ENCODE assay signal across 11 mouse cellular contexts in the genomic region with DNA sequence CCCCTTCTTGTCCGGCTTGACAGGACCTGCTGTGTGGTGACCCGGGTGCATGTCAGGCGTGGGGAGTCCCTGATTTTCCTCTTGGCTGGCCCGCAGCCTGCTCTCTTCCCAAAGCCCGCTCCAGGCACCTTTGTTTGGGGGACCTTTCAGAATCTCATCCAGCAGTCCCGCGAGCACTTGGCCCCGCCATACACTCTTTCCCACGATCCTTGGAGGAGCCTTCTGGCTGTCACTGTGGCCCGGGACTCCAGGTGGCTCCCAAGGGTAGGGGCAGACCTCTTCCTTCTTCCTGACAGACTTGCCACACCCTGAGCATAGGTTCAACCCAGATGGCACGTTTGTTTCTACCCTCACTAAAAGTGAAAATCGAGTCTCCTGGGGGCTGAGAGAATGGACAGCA. TPM values are rescaled to one million over a fixed set of nuclear protein-coding genes. Genes with fewer than 3 reads are reported as not detected.
DNase-seq lines count a peak whose midpoint lies in the region; ATAC-seq and TF ChIP-seq lines count a peak whose summit lies in the region.
"Had no signal": no experiment of that assay in that cellular context is flagged by ENCODE, and none has a peak within 500 bp of the region (broad histone marks: within the 10 kb centered on the region; RNA-seq: fewer than 3 reads in every experiment).

No protein-coding gene starts in this region.

- peaks cover 9% of the 10 kb centered on the region for H3K4me1 ChIP-seq in heart, embryonic 16.5 days (ENCODE audit: control insufficient read depth, insufficient read depth, low read length)
- peaks cover 14% of the 10 kb centered on the region for H3K4me1 ChIP-seq in thymus, adult 2 months (replicated peaks; ENCODE audit: control insufficient read depth, insufficient read depth, low read length)
- H3K4me1 ChIP-seq in hindbrain, embryonic 16.5 days (ENCODE audit: control insufficient read depth, insufficient read depth, low read depth, low read length) = peaks cover 9% of the 10 kb centered on the region
- H3K4me1 ChIP-seq in stomach, embryonic 14.5 days (ENCODE audit: control insufficient read depth, insufficient read depth, low read length) = peaks cover 1% of the 10 kb centered on the region; the same call in 1 of the 2 replicates

- peak overlapping the region; percentile 9; the same call in 1 of the 2 replicates for H3K4me2 ChIP-seq in heart, embryonic 16.5 days (ENCODE audit: low read depth, low read length)
- H3K4me2 ChIP-seq in hindbrain, embryonic 16.5 days (ENCODE audit: low read length) = peak overlapping the region; percentile 75; the same call in 1 of the 2 replicates
- H3K4me2 ChIP-seq in stomach, embryonic 14.5 days (replicated peaks; ENCODE audit: low read depth, low read length) = peak overlapping the region; percentile 77

- no peak for TF ChIP-seq POLR2A in thymus, adult 2 months (IDR thresholded peaks at IDR 0.05; ENCODE audit: control insufficient read depth, extremely low read depth, insufficient read depth, low read length, poor library complexity)

- no peaks in the 10 kb centered on the region for H3K36me3 ChIP-seq in heart, embryonic 16.5 days (ENCODE audit: control insufficient read depth, insufficient read depth)
- H3K36me3 ChIP-seq in thymus, adult 2 months (ENCODE audit: control insufficient read depth, insufficient read depth, low read length) = no peaks in the 10 kb centered on the region
- no peaks in the 10 kb centered on the region for H3K36me3 ChIP-seq in hindbrain, embryonic 16.5 days (ENCODE audit: control insufficient read depth, insufficient read depth, low read length)
- no peaks in the 10 kb centered on the region for H3K36me3 ChIP-seq in stomach, embryonic 14.5 days (ENCODE audit: control insufficient read depth, insufficient read depth, low read length)
- H3K36me3 ChIP-seq: liver, embryonic 15.5 days had no signal

- no peaks in the 10 kb centered on the region for H3K9me3 ChIP-seq in heart, embryonic 16.5 days (replicated peaks; ENCODE audit: control insufficient read depth, low read length)
- H3K9me3 ChIP-seq in hindbrain, embryonic 16.5 days (ENCODE audit: control insufficient read depth, low read length) = no peaks in the 10 kb centered on the region
- no peaks in the 10 kb centered on the region for H3K9me3 ChIP-seq in stomach, embryonic 14.5 days (ENCODE audit: control insufficient read depth, low read depth, low read length)
- H3K9me3 ChIP-seq: liver, embryonic 15.5 days had no signal

- peak overlapping the region; percentile 69 for H3K9ac ChIP-seq in heart, embryonic 16.5 days (ENCODE audit: low read length)
- H3K9ac ChIP-seq in hindbrain, embryonic 16.5 days (ENCODE audit: low read depth, low read length) = no peak overlapping the region
- H3K9ac ChIP-seq in stomach, embryonic 14.5 days (replicated peaks; ENCODE audit: low read depth, low read length) = peak overlapping the region; percentile 33; the same call in 1 of the 2 replicates
- H3K9ac ChIP-seq: liver, embryonic 15.5 days had no signal

- peaks cover 33% of the 10 kb centered on the region for H3K27me3 ChIP-seq in heart, embryonic 16.5 days (ENCODE audit: control insufficient read depth, insufficient read depth, low read length)
- H3K27me3 ChIP-seq in thymus, adult 2 months (ENCODE audit: control insufficient read depth, insufficient read depth, low read length) = no peaks in the 10 kb centered on the region
- peaks cover 29% of the 10 kb centered on the region for H3K27me3 ChIP-seq in hindbrain, embryonic 16.5 days (replicated peaks; ENCODE audit: control insufficient read depth, insufficient read depth, low read length)
- H3K27me3 ChIP-seq in stomach, embryonic 14.5 days (ENCODE audit: control insufficient read depth, insufficient read depth, low read length) = peaks cover 11% of the 10 kb centered on the region; the same call in 1 of the 2 replicates

- no peak for TF ChIP-seq CTCF in thymus, adult 2 months (IDR thresholded peaks at IDR 0.05; ENCODE audit: borderline replicate concordance, control insufficient read depth, extremely low read depth, insufficient read depth, low read length, poor library complexity)

- WGBS in heart, embryonic 16.5 days = 34% methylated on average over 12 of the region's 12 CpGs
- 41% methylated on average over 12 of the region's 12 CpGs for WGBS in thymus, adult 2 months
- 23% methylated on average over 12 of the region's 12 CpGs for WGBS in hindbrain, embryonic 16.5 days
- 34% methylated on average over 12 of the region's 12 CpGs for WGBS in stomach, embryonic 14.5 days

- H3K4me3 ChIP-seq in heart, embryonic 16.5 days (ENCODE audit: low read length) = peak overlapping the region; percentile 55
- no peak overlapping the region for H3K4me3 ChIP-seq in thymus, adult 2 months (ENCODE audit: control insufficient read depth, insufficient read depth, low read length)
- peak overlapping the region; percentile 48; the same call in 1 of the 2 replicates for H3K4me3 ChIP-seq in hindbrain, embryonic 16.5 days (ENCODE audit: low read length)
- H3K4me3 ChIP-seq in stomach, embryonic 14.5 days (ENCODE audit: low read depth, low read length) = peak overlapping the region; percentile 40

- DNase-seq in heart, adult 8-10 months (ENCODE audit: low spot score) = no peak
- peak; percentile 9 for DNase-seq in thymus, adult 2 months
- no peak for DNase-seq in thymus, postnatal 14 days
- no peak for DNase-seq in ovary, postnatal 10 days (ENCODE audit: low spot score)
- DNase-seq: cerebellum, adult 9-10 months; right cerebral cortex, postnatal 25 days had no signal

- H3K27ac ChIP-seq in heart, embryonic 16.5 days (ENCODE audit: low read length) = no peak overlapping the region; the same call in 1 of the 2 replicates
- no peak overlapping the region for H3K27ac ChIP-seq in thymus, adult 2 months (ENCODE audit: control insufficient read depth, insufficient read depth, low read length)
- H3K27ac ChIP-seq in hindbrain, embryonic 16.5 days (ENCODE audit: low read depth, low read length) = no peak overlapping the region
- H3K27ac ChIP-seq in stomach, embryonic 14.5 days (ENCODE audit: low read length) = no peak overlapping the region
- H3K27ac ChIP-seq: liver, embryonic 15.5 days had no signal

- no peak for ATAC-seq in heart, embryonic 16.5 days (replicated peaks; ENCODE audit: extremely low read depth, insufficient read depth, low FRiP score)
- ATAC-seq in hindbrain, embryonic 16.5 days = no peak
- no peak for ATAC-seq in stomach, embryonic 14.5 days (ENCODE audit: insufficient number of reproducible peaks, insufficient read depth, low FRiP score, low read depth)
- no peak for ATAC-seq in erythroblast, adult 5-6 weeks (replicated peaks; ENCODE audit: low FRiP score, poor library complexity, severe bottlenecking)

RNA-seq across cellular contexts. Expression of a gene that starts 1.0 kb away (rescaled TPM):
- 2.7 and 4.4 TPM in 2 replicates for polyA plus RNA-seq in heart, embryonic 16.5 days (2015; fragmentation: Nextera tagmentation; extraction: Ambion mirVana)
- total RNA-seq in heart, adult 8-10 months (2022) = 1 to 10 TPM; 2.3 to 3.1 (median 3.0) TPM
- polyA plus RNA-seq in thymus, adult 2 months (2012; rRNA removed) = 19.8 and 20.8 TPM in 2 replicates
- polyA plus RNA-seq in hindbrain, embryonic 16.5 days (2015; fragmentation: Nextera tagmentation; extraction: Ambion mirVana) = 1.8 and 2.1 TPM in 2 replicates
- 10.2 and 10.7 TPM in 2 replicates for polyA plus RNA-seq in stomach, embryonic 14.5 days (2014; fragmentation: Nextera tagmentation; extraction: Ambion mirVana)
- not detected in 2 replicates for total RNA-seq in erythroblast, adult 5-6 weeks (2015; ENCODE audit: low replicate concordance)
- not detected in 2 replicates for total RNA-seq in erythroblast, adult 5-6 weeks (2017; ENCODE audit: low replicate concordance)

RNA-seq across cellular contexts. Expression of a gene that starts 37.0 kb away (rescaled TPM):
- polyA plus RNA-seq in heart, embryonic 16.5 days (2015; fragmentation: Nextera tagmentation; extraction: Ambion mirVana) = 142 and 153 TPM in 2 replicates
- 10 to 100 TPM; 12.5 to 16.0 (median 15.0) TPM for total RNA-seq in heart, adult 8-10 months (2022)
- 110 and 133 TPM in 2 replicates for polyA plus RNA-seq in thymus, adult 2 months (2012; rRNA removed)
- polyA plus RNA-seq in hindbrain, embryonic 16.5 days (2015; fragmentation: Nextera tagmentation; extraction: Ambion mirVana) = 76.0 and 76.2 TPM in 2 replicates
- polyA plus RNA-seq in stomach, embryonic 14.5 days (2014; fragmentation: Nextera tagmentation; extraction: Ambion mirVana) = 157 and 164 TPM in 2 replicates
- 1.5 and 4.8 TPM in 2 replicates for total RNA-seq in erythroblast, adult 5-6 weeks (2015; ENCODE audit: low replicate concordance)
- 3.6 and 4.5 TPM in 2 replicates for total RNA-seq in erythroblast, adult 5-6 weeks (2017; ENCODE audit: low replicate concordance)

RNA-seq across cellular contexts. Expression of a gene that starts 42.3 kb away (rescaled TPM):
- 13.2 and 13.6 TPM in 2 replicates for polyA plus RNA-seq in heart, embryonic 16.5 days (2015; fragmentation: Nextera tagmentation; extraction: Ambion mirVana)
- 10 to 100 TPM in 1 of 4 experiments, 1 to 10 TPM in 3; 6.8 to 14.7 (median 8.2) TPM for total RNA-seq in heart, adult 8-10 months (2022)
- 32.4 and 34.3 TPM in 2 replicates for polyA plus RNA-seq in thymus, adult 2 months (2012; rRNA removed)
- 20.2 and 21.3 TPM in 2 replicates for polyA plus RNA-seq in hindbrain, embryonic 16.5 days (2015; fragmentation: Nextera tagmentation; extraction: Ambion mirVana)
- polyA plus RNA-seq in stomach, embryonic 14.5 days (2014; fragmentation: Nextera tagmentation; extraction: Ambion mirVana) = 19.6 and 20.2 TPM in 2 replicates
- total RNA-seq in erythroblast, adult 5-6 weeks (2015; ENCODE audit: low replicate concordance) = 6.3 and 8.3 TPM in 2 replicates
- total RNA-seq in erythroblast, adult 5-6 weeks (2017; ENCODE audit: low replicate concordance) = 15.3 and 31.6 TPM in 2 replicates

RNA-seq across cellular contexts. Expression of a gene that starts 42.5 kb away (rescaled TPM):
- polyA plus RNA-seq in heart, embryonic 16.5 days (2015; fragmentation: Nextera tagmentation; extraction: Ambion mirVana) = 20.2 and 23.5 TPM in 2 replicates
- total RNA-seq in heart, adult 8-10 months (2022) = 10 to 100 TPM; 14.7 to 21.3 (median 16.2) TPM
- polyA plus RNA-seq in thymus, adult 2 months (2012; rRNA removed) = 43.4 and 44.8 TPM in 2 replicates
- polyA plus RNA-seq in hindbrain, embryonic 16.5 days (2015; fragmentation: Nextera tagmentation; extraction: Ambion mirVana) = 38.4 and 45.3 TPM in 2 replicates
- 35.8 and 43.6 TPM in 2 replicates for polyA plus RNA-seq in stomach, embryonic 14.5 days (2014; fragmentation: Nextera tagmentation; extraction: Ambion mirVana)
- 3.6 and 6.3 TPM in 2 replicates for total RNA-seq in erythroblast, adult 5-6 weeks (2015; ENCODE audit: low replicate concordance)
- total RNA-seq in erythroblast, adult 5-6 weeks (2017; ENCODE audit: low replicate concordance) = 75.6 and 96.5 TPM in 2 replicates

RNA-seq across cellular contexts. Expression of a gene that starts 52.2 kb away (rescaled TPM):
- polyA plus RNA-seq in heart, embryonic 16.5 days (2015; fragmentation: Nextera tagmentation; extraction: Ambion mirVana) = 661 and 709 TPM in 2 replicates
- total RNA-seq in heart, adult 8-10 months (2022) = 100 to 1,000 TPM in 3 of 4 experiments, 10 to 100 TPM in 1; 92.7 to 141 (median 123) TPM
- 484 and 567 TPM in 2 replicates for polyA plus RNA-seq in thymus, adult 2 months (2012; rRNA removed)
- 1,585 and 1,603 TPM in 2 replicates for polyA plus RNA-seq in hindbrain, embryonic 16.5 days (2015; fragmentation: Nextera tagmentation; extraction: Ambion mirVana)
- polyA plus RNA-seq in stomach, embryonic 14.5 days (2014; fragmentation: Nextera tagmentation; extraction: Ambion mirVana) = 1,982 and 2,067 TPM in 2 replicates
- 366 and 401 TPM in 2 replicates for total RNA-seq in erythroblast, adult 5-6 weeks (2015; ENCODE audit: low replicate concordance)
- total RNA-seq in erythroblast, adult 5-6 weeks (2017; ENCODE audit: low replicate concordance) = 384 and 542 TPM in 2 replicates

Comparison
In these comparisons a context has a peak if more than half of its experiments do, and no peak if none do; other contexts are left out.
1. H3K4me2 ChIP-seq: peak in every context shown above with its lines; median percentile 77 in stomach, embryonic 14.5 days; 75 in hindbrain, embryonic 16.5 days; 9 in heart, embryonic 16.5 days.